Mouse (Mus musculus): ENCODE measurements around the gene Aff2. TPM values are rescaled to one million over a fixed set of nuclear protein-coding genes. Genes with fewer than 3 reads are reported as not detected.

Aff2 gene
- total RNA-seq, 2 experiments from 2014 or later: 20.5 to 21.2 TPM

GRCm38 (mm10) chrX:69738972-69739371 lies 378.9 kb downstream of the Aff2 start:
- DNase-seq (ENCODE audit: low spot score in 2 of 2): no peak

GRCm38 (mm10) chrX:69744962-69745597 lies 385.0 kb downstream of the Aff2 start:
- no peak for DNase-seq (ENCODE audit: low spot score in 2 of 2)

GRCm38 (mm10) chrX:69801890-69802439 lies 441.9 kb downstream of the Aff2 start:
- DNase-seq (ENCODE audit: low spot score in 2 of 2): peak; percentile 44 to 76

- no peak for DNase-seq (ENCODE audit: low spot score in 2 of 2)
Observed at GRCm38 (mm10) chrX:69802481-69802880, 442.4 kb downstream of the Aff2 start.

- peak; percentile 19 to 60 for DNase-seq (ENCODE audit: low spot score in 2 of 2)
Observed at GRCm38 (mm10) chrX:69811798-69812197, 451.7 kb downstream of the Aff2 start.

- no peak for DNase-seq (ENCODE audit: low spot score in 2 of 2)
Observed at GRCm38 (mm10) chrX:69815054-69815453, 455.0 kb downstream of the Aff2 start.

GRCm38 (mm10) chrX:69817679-69818078 lies 457.6 kb downstream of the Aff2 start:
- peak in 1 of 2 experiments; percentile 3 for DNase-seq (ENCODE audit: low spot score in 2 of 2)

- peak in 1 of 2 experiments; percentile 2 for DNase-seq (ENCODE audit: low spot score in 2 of 2)
Observed at GRCm38 (mm10) chrX:69818188-69818587, 458.1 kb downstream of the Aff2 start.

GRCm38 (mm10) chrX:69867601-69868000 lies 507.5 kb downstream of the Aff2 start:
- DNase-seq (ENCODE audit: low spot score in 2 of 2): no peak

GRCm38 (mm10) chrX:69891713-69892112 lies 531.6 kb downstream of the Aff2 start:
- no peak for DNase-seq (ENCODE audit: low spot score in 2 of 2)

All from layer of hippocampus, adult 18-20 months (tissue).